Mouse (Mus musculus): Measurements from ENCODE around the gene Lhx5.

GRCm38 (mm10) chr5:120476296-120476695 is 44.8 kb downstream of the Lhx5 start, which contains the start of gene Sds:
- TF ChIP-seq EP300 (IDR thresholded peaks at IDR 0.05; ENCODE audit: low read depth) (no peak), CTCF (IDR thresholded peaks at IDR 0.05; ENCODE audit: low read depth) (no peak)

Data from heart, postnatal 0 days (tissue).